Mouse (Mus musculus) limb, embryonic 11.5 days (tissue): ENCODE results near the gene Smarcc2. TPM values are rescaled to one million over a fixed set of nuclear protein-coding genes. Genes with fewer than 3 reads are reported as not detected.

Source experiments
- ATAC-seq: fragments of 200-750 bp; cut with Nextera tagmentation; 2 replicates; pipeline ENCODE4 v1.8.0; 2017; ENCODE audit warnings: low read depth; ENCODE audit not compliant: insufficient number of reproducible peaks, low FRiP score, low TSS enrichment
- DNase-seq: peaks from one replicate; pipeline ENCODE4 v3.0.0-alpha.2; 2015; ENCODE audit warnings: low spot score
- H3K27ac ChIP-seq: fragments of 300-500 bp; sonication (generic); replicated peaks from 2 replicates; pipeline ENCODE4 v1.5.1; 2014; ENCODE audit warnings: low read depth, mild to moderate bottlenecking, low read length
- H3K27me3 ChIP-seq: fragments of 300-500 bp; sonication (generic); 2 replicates; pipeline ENCODE4 v1.6.1; 2014; ENCODE audit warnings: mild to moderate bottlenecking, low read length, mixed read lengths; ENCODE audit not compliant: control insufficient read depth, insufficient read depth
- H3K36me3 ChIP-seq: fragments of 300-500 bp; sonication (generic); 2 replicates; pipeline ENCODE4 v1.6.1; 2014; ENCODE audit warnings: mild to moderate bottlenecking, low read length, moderate library complexity, mixed read lengths; ENCODE audit not compliant: control insufficient read depth, insufficient read depth
- H3K4me1 ChIP-seq: fragments of 300-500 bp; sonication (generic); 2 replicates; pipeline ENCODE4 v1.6.1; 2014; ENCODE audit warnings: low read length, mixed read lengths; ENCODE audit not compliant: control insufficient read depth, insufficient read depth
- H3K4me2 ChIP-seq: fragments of 300-500 bp; sonication (generic); 2 replicates; pipeline ENCODE4 v1.6.1; 2014; ENCODE audit warnings: low read depth, mild to moderate bottlenecking, moderate library complexity; ENCODE audit not compliant: severe bottlenecking
- H3K4me3 ChIP-seq: fragments of 300-500 bp; sonication (generic); 2 replicates; pipeline ENCODE4 v1.5.1; 2014; ENCODE audit warnings: low read depth, low read length
- H3K9ac ChIP-seq: fragments of 300-500 bp; sonication (generic); 2 replicates; pipeline ENCODE4 v1.6.1; 2014; ENCODE audit warnings: mild to moderate bottlenecking, low read length
- H3K9me3 ChIP-seq: fragments of 300-500 bp; sonication (generic); 2 replicates; pipeline ENCODE4 v1.6.1; 2016; ENCODE audit warnings: low read length; ENCODE audit not compliant: control insufficient read depth
- WGBS: fragments of 180-500 bp; shearing (Covaris S2); extraction: QIAGEN DNeasy Blood & Tissue Kit; methylation state at CpG from one replicate; pipeline ENCODE4 v1.1.7; 2014; 5-methylcytosine and 5-hydroxymethylcytosine counted together
- polyA plus RNA-seq: library from polyadenylated mRNA; unstranded; fragments of >200 nt; fragmentation: Nextera tagmentation; extraction: Ambion mirVana; gene quantifications from 2 replicates; pipeline ENCODE4 v1.2.1, GENCODE M21; 2014

Gene Smarcc2
- polyA plus RNA-seq: 96.5 and 105 TPM in 2 replicates

GRCm38 (mm10) chr10:128458719-128459408 lies at the start of gene Smarcc2:
Gene Smarcc2 (plus strand): TSS chr10:128459248.
- H3K4me1 ChIP-seq: peaks cover 15% of the 10 kb centered on the region
- peaks cover 8% of the 10 kb centered on the region; the same call in 1 of the 2 replicates for H3K36me3 ChIP-seq
- 0% methylated on average over 78 of the region's 86 CpGs for WGBS
- peak within 1 kb of the TSS; percentile 98 for H3K9ac ChIP-seq
- ATAC-seq: peak; percentile 60
- peak; percentile 84 for DNase-seq
- peak within 1 kb of the TSS; percentile 90 for H3K4me3 ChIP-seq
- H3K27me3 ChIP-seq: no peaks in the 10 kb centered on the region
- H3K27ac ChIP-seq: peak within 1 kb of the TSS; percentile 94
- H3K9me3 ChIP-seq: no peaks in the 10 kb centered on the region
- H3K4me2 ChIP-seq: peak within 1 kb of the TSS; percentile 81

- WGBS: 7% methylated on average over 36 of the region's 36 CpGs
- peak overlapping the region; percentile 62 for H3K4me3 ChIP-seq
- peak overlapping the region; percentile 43; the same call in 1 of the 2 replicates for H3K27ac ChIP-seq
- peak; percentile 97 for DNase-seq
- H3K27me3 ChIP-seq: no peaks in the 10 kb centered on the region
- H3K36me3 ChIP-seq: peaks cover 5% of the 10 kb centered on the region; the same call in 1 of the 2 replicates
- no peaks in the 10 kb centered on the region for H3K9me3 ChIP-seq
- H3K9ac ChIP-seq: peak overlapping the region; percentile 68; the same call in 1 of the 2 replicates
- peak; percentile 87 for ATAC-seq
- H3K4me2 ChIP-seq: peak overlapping the region; percentile 86
- H3K4me1 ChIP-seq: peaks cover 15% of the 10 kb centered on the region
Measured at GRCm38 (mm10) chr10:128409692-128410559, 49.1 kb upstream of the Smarcc2 start.

- peak overlapping the region; percentile 86 for H3K4me2 ChIP-seq
- peaks cover 15% of the 10 kb centered on the region for H3K4me1 ChIP-seq
- peak overlapping the region; percentile 91 for H3K4me3 ChIP-seq
- no peak for DNase-seq
- H3K9me3 ChIP-seq: no peaks in the 10 kb centered on the region
- WGBS: 17% methylated on average over 4 of the region's 4 CpGs
- ATAC-seq: no peak
- H3K27ac ChIP-seq: peak overlapping the region; percentile 43; the same call in 1 of the 2 replicates
- H3K9ac ChIP-seq: no peak overlapping the region
- peaks cover 8% of the 10 kb centered on the region; the same call in 1 of the 2 replicates for H3K36me3 ChIP-seq
- H3K27me3 ChIP-seq: no peaks in the 10 kb centered on the region
Measured at GRCm38 (mm10) chr10:128410560-128410845, 48.5 kb upstream of the Smarcc2 start.

- Histone ChIP-seq H3K4me1 (peaks cover 15% of the 10 kb centered on the region), H3K27ac (peak within 1 kb of the TSS; percentile 79)
Measured at GRCm38 (mm10) chr10:128411211-128412054, 47.6 kb upstream of the Smarcc2 start, which contains the start of the genes Nabp2 and Rnf41. Gene Nabp2 (minus strand): TSS chr10:128411492. Gene Rnf41 (plus strand): TSS chr10:128411657.

GRCm38 (mm10) chr10:128412055-128412381 lies 47.0 kb upstream of the Smarcc2 start:
- DNase-seq: no peak
- no peak for ATAC-seq

More at GRCm38 (mm10) chr10:128411211-128412054, 47.6 kb upstream of the Smarcc2 start, which contains the start of the genes Nabp2 and Rnf41:
- WGBS: 0% methylated on average over 50 of the region's 50 CpGs
- peak; percentile 99 for DNase-seq
- Histone ChIP-seq H3K9ac (peak within 1 kb of the TSS; percentile 88), H3K4me2 (peak within 1 kb of the TSS; percentile 86), H3K27me3 (no peaks in the 10 kb centered on the region), H3K9me3 (no peaks in the 10 kb centered on the region), H3K36me3 (peaks cover 8% of the 10 kb centered on the region; the same call in 1 of the 2 replicates), H3K4me3 (peak within 1 kb of the TSS; percentile 91)
- ATAC-seq: peak; percentile 91

GRCm38 (mm10) chr10:128412558-128412957 lies 46.5 kb upstream of the Smarcc2 start:
- Histone ChIP-seq H3K4me3 (peak overlapping the region; percentile 91), H3K4me1 (peaks cover 15% of the 10 kb centered on the region), H3K4me2 (peak overlapping the region; percentile 86), H3K36me3 (peaks cover 13% of the 10 kb centered on the region), H3K9me3 (no peaks in the 10 kb centered on the region), H3K27ac (no peak overlapping the region), H3K27me3 (no peaks in the 10 kb centered on the region), H3K9ac (peak overlapping the region; percentile 88)
- WGBS: 63% methylated on average over 1 of the region's 1 CpGs
- DNase-seq: no peak
- no peak for ATAC-seq

More at GRCm38 (mm10) chr10:128412055-128412381, 47.0 kb upstream of the Smarcc2 start:
- peak overlapping the region; percentile 79; the same call in 1 of the 2 replicates for H3K27ac ChIP-seq
- peaks cover 12% of the 10 kb centered on the region for H3K36me3 ChIP-seq
- peak overlapping the region; percentile 88 for H3K9ac ChIP-seq
- WGBS: 2% methylated on average over 14 of the region's 14 CpGs
- H3K4me1 ChIP-seq: peaks cover 15% of the 10 kb centered on the region
- no peaks in the 10 kb centered on the region for H3K27me3 ChIP-seq
- peak overlapping the region; percentile 86 for H3K4me2 ChIP-seq
- no peaks in the 10 kb centered on the region for H3K9me3 ChIP-seq
- peak overlapping the region; percentile 91 for H3K4me3 ChIP-seq

- no peak overlapping the region for H3K27ac ChIP-seq
- no peaks in the 10 kb centered on the region for H3K27me3 ChIP-seq
- 75% methylated on average over 1 of the region's 1 CpGs for WGBS
- DNase-seq (no peak), ATAC-seq (no peak)
- H3K4me1 ChIP-seq: peaks cover 15% of the 10 kb centered on the region
- H3K4me2 ChIP-seq: peak overlapping the region; percentile 86
- no peaks in the 10 kb centered on the region for H3K9me3 ChIP-seq
- peaks cover 13% of the 10 kb centered on the region for H3K36me3 ChIP-seq
- no peak overlapping the region for H3K4me3 ChIP-seq
- no peak overlapping the region for H3K9ac ChIP-seq
Measured at GRCm38 (mm10) chr10:128413076-128413475, 46.0 kb upstream of the Smarcc2 start.
